Mouse (Mus musculus) lung, embryonic 14.5 days (tissue): Measurements from ENCODE around the gene Cntnap5b. TPM values are rescaled to one million over a fixed set of nuclear protein-coding genes. Genes with fewer than 3 reads are reported as not detected.

ENCODE experiments used
- ATAC-seq: fragments of 200-750 bp; cut with Nextera tagmentation; 2 replicates; pipeline ENCODE4 v1.8.0; 2017; ENCODE audit warnings: mild to moderate bottlenecking, moderate TSS enrichment, moderate library complexity; ENCODE audit not compliant: insufficient read depth
- DNase-seq: peaks from one replicate; pipeline ENCODE4 v3.0.0-alpha.2; 2015
- H3K27ac ChIP-seq: fragments of 300-500 bp; sonication (generic); 2 replicates; pipeline ENCODE4 v1.5.1; 2014; ENCODE audit warnings: low read depth, mild to moderate bottlenecking, moderate library complexity
- H3K27me3 ChIP-seq: fragments of 300-500 bp; sonication (generic); 2 replicates; pipeline ENCODE4 v1.6.1; 2014; ENCODE audit warnings: low read length, control low read depth; ENCODE audit not compliant: insufficient read depth
- H3K36me3 ChIP-seq: fragments of 300-500 bp; sonication (generic); 2 replicates; pipeline ENCODE4 v1.6.1; 2014; ENCODE audit warnings: control low read depth; ENCODE audit not compliant: insufficient read depth
- H3K4me1 ChIP-seq: fragments of 300-500 bp; sonication (generic); 2 replicates; pipeline ENCODE4 v1.6.1; 2014; ENCODE audit warnings: antibody characterized with exemption, control low read depth; ENCODE audit not compliant: insufficient read depth
- H3K4me2 ChIP-seq: fragments of 300-500 bp; sonication (generic); 2 replicates; pipeline ENCODE4 v1.6.1; 2014; ENCODE audit warnings: mild to moderate bottlenecking
- H3K4me3 ChIP-seq: fragments of 300-500 bp; sonication (generic); 2 replicates; pipeline ENCODE4 v1.5.1; 2014; ENCODE audit warnings: low read depth, low read length
- H3K9ac ChIP-seq: fragments of 300-500 bp; sonication (generic); 2 replicates; pipeline ENCODE4 v1.6.1; 2014
- H3K9me3 ChIP-seq: fragments of 300-500 bp; sonication (generic); 2 replicates; pipeline ENCODE4 v1.6.1; 2016; ENCODE audit warnings: low read depth, low read length, control low read depth
- CTCF ChIP-seq: IDR thresholded peaks from 2 replicates; pipeline ENCODE4 v1.5.1; 2016; ENCODE audit warnings: antibody characterized with exemption, low read depth
- WGBS: fragments of 180-500 bp; shearing (Covaris S2); extraction: QIAGEN DNeasy Blood & Tissue Kit; methylation state at CpG from one replicate; pipeline ENCODE4 v1.1.7; 2014; 5-methylcytosine and 5-hydroxymethylcytosine counted together
- polyA plus RNA-seq: library from polyadenylated mRNA; unstranded; fragments of >200 nt; fragmentation: Nextera tagmentation; extraction: Ambion mirVana; gene quantifications from 2 replicates; pipeline ENCODE4 v1.2.1, GENCODE M21; 2014

Cntnap5b gene
- polyA plus RNA-seq, 1 experiment from 2014 or later: not detected

GRCm38 (mm10) chr1:100386252-100386651, 613.7 kb downstream of the Cntnap5b start:
- 71% methylated on average over 1 of the region's 1 CpGs for WGBS
- TF ChIP-seq CTCF: no peak
- Histone ChIP-seq H3K4me2 (no peak overlapping the region), H3K4me1 (no peaks in the 10 kb centered on the region), H3K9ac (no peak overlapping the region), H3K4me3 (no peak overlapping the region), H3K36me3 (no peaks in the 10 kb centered on the region), H3K9me3 (no peaks in the 10 kb centered on the region), H3K27ac (no peak overlapping the region), H3K27me3 (no peaks in the 10 kb centered on the region)
- DNase-seq: no peak
- no peak for ATAC-seq

- no peaks in the 10 kb centered on the region for H3K36me3 ChIP-seq
- ATAC-seq: no peak
- H3K27me3 ChIP-seq: no peaks in the 10 kb centered on the region
- DNase-seq: no peak
- H3K4me3 ChIP-seq: no peak overlapping the region
- no peaks in the 10 kb centered on the region for H3K4me1 ChIP-seq
- H3K9me3 ChIP-seq: no peaks in the 10 kb centered on the region
- TF ChIP-seq CTCF: no peak
- no peak overlapping the region for H3K9ac ChIP-seq
- no peak overlapping the region for H3K27ac ChIP-seq
- no peak overlapping the region for H3K4me2 ChIP-seq
Observed at GRCm38 (mm10) chr1:100394034-100394433, 621.5 kb downstream of the Cntnap5b start.

- H3K36me3 ChIP-seq: no peaks in the 10 kb centered on the region
Observed at GRCm38 (mm10) chr1:100416658-100417224, 644.2 kb downstream of the Cntnap5b start.

GRCm38 (mm10) chr1:100430038-100430774, 657.6 kb downstream of the Cntnap5b start:
- ATAC-seq: peak; percentile 87
- Histone ChIP-seq H3K27me3 (no peaks in the 10 kb centered on the region), H3K9me3 (no peaks in the 10 kb centered on the region), H3K4me3 (no peak overlapping the region), H3K4me1 (no peaks in the 10 kb centered on the region), H3K4me2 (no peak overlapping the region), H3K27ac (no peak overlapping the region), H3K36me3 (no peaks in the 10 kb centered on the region), H3K9ac (no peak overlapping the region)
- peak; percentile 76 for DNase-seq
- WGBS: 65% methylated on average over 1 of the region's 1 CpGs
- no peak for TF ChIP-seq CTCF

More at GRCm38 (mm10) chr1:100416658-100417224, 644.2 kb downstream of the Cntnap5b start:
- TF ChIP-seq CTCF: no peak
- DNase-seq: peak; percentile 54
- Histone ChIP-seq H3K27me3 (no peaks in the 10 kb centered on the region), H3K27ac (no peak overlapping the region), H3K4me1 (no peaks in the 10 kb centered on the region), H3K4me2 (no peak overlapping the region), H3K9me3 (no peaks in the 10 kb centered on the region), H3K9ac (no peak overlapping the region), H3K4me3 (no peak overlapping the region)
- ATAC-seq: peak; percentile 82; the same call in 1 of the 2 replicates

GRCm38 (mm10) chr1:100463877-100464276, 691.3 kb downstream of the Cntnap5b start:
- no peak for ATAC-seq
- 93% methylated on average over 2 of the region's 2 CpGs for WGBS
- Histone ChIP-seq H3K36me3 (no peaks in the 10 kb centered on the region), H3K27ac (no peak overlapping the region), H3K27me3 (no peaks in the 10 kb centered on the region), H3K4me3 (no peak overlapping the region), H3K9me3 (no peaks in the 10 kb centered on the region), H3K9ac (no peak overlapping the region), H3K4me2 (no peak overlapping the region), H3K4me1 (no peaks in the 10 kb centered on the region)
- no peak for TF ChIP-seq CTCF
- DNase-seq: no peak

GRCm38 (mm10) chr1:100465226-100465625, 692.7 kb downstream of the Cntnap5b start:
- ATAC-seq (no peak), DNase-seq (no peak)
- H3K9ac ChIP-seq: no peak overlapping the region
- H3K27ac ChIP-seq: no peak overlapping the region
- TF ChIP-seq CTCF: no peak
- no peaks in the 10 kb centered on the region for H3K9me3 ChIP-seq
- no peaks in the 10 kb centered on the region for H3K27me3 ChIP-seq
- H3K4me1 ChIP-seq: no peaks in the 10 kb centered on the region
- H3K4me3 ChIP-seq: no peak overlapping the region
- H3K4me2 ChIP-seq: no peak overlapping the region
- no peaks in the 10 kb centered on the region for H3K36me3 ChIP-seq
- 76% methylated on average over 1 of the region's 1 CpGs for WGBS

GRCm38 (mm10) chr1:100467595-100467994, 695.0 kb downstream of the Cntnap5b start:
- H3K4me3 ChIP-seq: no peak overlapping the region
- DNase-seq (no peak), ATAC-seq (no peak)
- no peak for TF ChIP-seq CTCF
- H3K9ac ChIP-seq: no peak overlapping the region
- no peaks in the 10 kb centered on the region for H3K27me3 ChIP-seq
- no peak overlapping the region for H3K27ac ChIP-seq
- WGBS: 69% methylated on average over 1 of the region's 1 CpGs
- no peaks in the 10 kb centered on the region for H3K4me1 ChIP-seq
- no peaks in the 10 kb centered on the region for H3K36me3 ChIP-seq
- H3K4me2 ChIP-seq: no peak overlapping the region
- no peaks in the 10 kb centered on the region for H3K9me3 ChIP-seq
